Mouse (Mus musculus) lung, adult 2 months (tissue): ENCODE results near the gene Fkbp6. TPM values are rescaled to one million over a fixed set of nuclear protein-coding genes. Genes with fewer than 3 reads are reported as not detected.

Source experiments
- DNase-seq: peaks from one replicate; pipeline ENCODE4 v3.0.0; 2022
- H3K4me1 ChIP-seq: fragments of 200-500 bp; 2 replicates; pipeline ENCODE4 v1.6.1; 2011; ENCODE audit warnings: low read length; ENCODE audit not compliant: control insufficient read depth, insufficient read depth
- H3K4me3 ChIP-seq: fragments of 200-500 bp; replicated peaks from 2 replicates; pipeline ENCODE3; 2011; ENCODE audit warnings: low read depth, mild to moderate bottlenecking, control low read depth, low read length; ENCODE audit errors: extremely low read depth
- CTCF ChIP-seq: fragments of 200-500 bp; IDR thresholded peaks from 2 replicates; pipeline ENCODE4 v1.5.1; 2011; ENCODE audit warnings: mild to moderate bottlenecking, low read length, control low read depth; ENCODE audit not compliant: insufficient read depth
- POLR2A ChIP-seq: fragments of 200-500 bp; IDR thresholded peaks from 2 replicates; pipeline ENCODE4 v1.6.1; 2011; ENCODE audit warnings: low read depth, mild to moderate bottlenecking, control low read depth, low read length, borderline replicate concordance; ENCODE audit errors: extremely low read depth
- WGBS: fragments of 180-500 bp; shearing (Covaris S2); methylation state at CpG from one replicate; pipeline ENCODE4 v1.1.7; 2018; 5-methylcytosine and 5-hydroxymethylcytosine counted together
- polyA plus RNA-seq: library from polyadenylated mRNA; depleted of rRNA; stranded (reverse); fragments of >200 nt; gene quantifications from 2 replicates; pipeline ENCODE4 v1.2.3, GENCODE M21; 2012

Fkbp6 gene
- polyA plus RNA-seq, 1 experiment = not detected

DNA sequence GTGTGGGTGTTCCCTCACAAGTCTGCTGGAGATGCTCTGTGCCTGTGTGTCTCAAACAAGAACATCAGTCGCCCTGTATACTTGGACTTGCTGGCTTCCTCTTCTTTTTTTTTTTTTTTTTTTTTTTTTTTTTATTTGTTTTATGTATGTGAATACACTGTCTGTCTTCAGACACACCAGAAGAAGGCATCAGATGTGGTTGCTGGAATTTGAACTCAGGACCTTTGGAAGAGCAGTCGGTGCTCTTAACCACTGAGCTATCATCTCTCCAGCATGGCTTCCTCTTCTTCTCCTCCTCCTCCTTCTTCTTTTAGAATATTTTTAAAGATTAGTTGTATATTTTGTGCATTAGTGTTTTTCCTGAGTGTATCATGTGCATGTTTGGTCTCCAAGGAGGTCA is 7.7 kb upstream of the Fkbp6 start:
- DNase-seq = no peak
- Histone ChIP-seq H3K4me3 (no peak overlapping the region), H3K4me1 (no peaks in the 10 kb centered on the region)
- WGBS = 80% methylated on average over 2 of the region's 2 CpGs
- no peak for TF ChIP-seq POLR2A
- no peak for TF ChIP-seq CTCF

DNA sequence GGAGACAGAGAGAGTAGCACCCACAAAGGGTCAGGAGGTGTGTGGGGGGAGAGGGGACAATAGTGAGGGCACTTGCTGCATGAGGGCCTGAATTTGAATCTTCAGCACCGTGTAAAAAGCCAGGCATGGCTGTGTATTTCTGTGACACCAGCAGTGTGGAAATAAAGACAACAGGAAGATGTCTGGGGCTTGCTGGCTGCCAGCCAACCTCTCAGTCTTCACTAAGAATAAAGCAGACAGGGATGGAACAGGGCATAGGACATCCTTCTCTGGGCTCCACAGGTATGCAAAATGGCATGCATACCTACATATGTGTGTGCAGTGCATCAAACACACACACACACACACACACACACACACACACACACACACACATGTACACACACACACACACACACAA is 6.2 kb upstream of the Fkbp6 start:
- no peak overlapping the region for H3K4me3 ChIP-seq
- 14% methylated on average over 1 of the region's 1 CpGs for WGBS
- H3K4me1 ChIP-seq = no peaks in the 10 kb centered on the region
- no peak for DNase-seq
- no peak for TF ChIP-seq POLR2A
- TF ChIP-seq CTCF = no peak

DNA sequence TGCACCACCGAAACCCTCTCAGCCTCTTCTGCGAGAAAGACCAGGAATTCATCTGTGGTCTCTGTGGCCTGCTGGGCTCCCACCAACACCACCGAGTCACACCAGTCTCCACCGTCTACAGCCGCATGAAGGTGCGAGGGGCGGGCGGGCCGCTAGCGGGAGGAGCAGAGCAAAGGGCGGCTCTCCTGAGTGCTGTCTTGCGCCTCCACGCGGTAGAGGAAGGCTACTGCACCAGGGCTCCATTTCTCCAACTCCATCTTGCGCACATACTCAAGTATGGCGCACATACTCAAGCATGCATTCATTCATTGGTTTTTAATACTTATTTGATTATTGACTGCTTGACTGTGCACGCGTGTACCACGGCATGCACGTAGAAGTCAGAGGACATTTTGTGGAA is 3.7 kb upstream of the Fkbp6 start:
- no peak for TF ChIP-seq POLR2A
- no peak for TF ChIP-seq CTCF
- Histone ChIP-seq H3K4me3 (no peak overlapping the region), H3K4me1 (no peaks in the 10 kb centered on the region)
- WGBS = 21% methylated on average over 20 of the region's 20 CpGs
- no peak for DNase-seq

DNA sequence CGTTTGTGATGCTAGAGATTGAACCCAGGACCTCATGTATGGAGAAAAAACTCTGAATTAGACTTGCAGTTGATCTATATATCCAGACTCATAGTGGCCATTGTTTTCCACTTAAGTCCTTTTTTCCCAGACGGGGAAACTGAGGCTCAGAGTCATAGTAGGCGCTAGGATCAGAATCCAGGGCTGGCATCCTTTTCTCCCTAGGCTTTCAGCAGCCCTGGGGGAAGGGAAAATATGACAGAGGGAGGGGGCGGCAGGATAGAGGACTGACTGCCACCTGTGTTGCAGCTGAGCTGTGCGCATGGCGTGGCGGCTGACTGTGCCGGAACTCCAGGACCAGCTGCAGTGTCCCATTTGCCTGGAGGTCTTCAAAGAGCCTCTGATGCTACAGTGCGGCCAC is 3.2 kb upstream of the Fkbp6 start, which contains the start of gene Trim50:
Trim50 (plus strand) TSS at position 301 of the 400 bp plus-strand sequence.
- TF ChIP-seq CTCF = no peak
- no peak for TF ChIP-seq POLR2A
- Histone ChIP-seq H3K4me1 (no peaks in the 10 kb centered on the region), H3K4me3 (no peak within 1 kb of the TSS)
- no peak for DNase-seq
- WGBS = 49% methylated on average over 9 of the region's 9 CpGs

DNA sequence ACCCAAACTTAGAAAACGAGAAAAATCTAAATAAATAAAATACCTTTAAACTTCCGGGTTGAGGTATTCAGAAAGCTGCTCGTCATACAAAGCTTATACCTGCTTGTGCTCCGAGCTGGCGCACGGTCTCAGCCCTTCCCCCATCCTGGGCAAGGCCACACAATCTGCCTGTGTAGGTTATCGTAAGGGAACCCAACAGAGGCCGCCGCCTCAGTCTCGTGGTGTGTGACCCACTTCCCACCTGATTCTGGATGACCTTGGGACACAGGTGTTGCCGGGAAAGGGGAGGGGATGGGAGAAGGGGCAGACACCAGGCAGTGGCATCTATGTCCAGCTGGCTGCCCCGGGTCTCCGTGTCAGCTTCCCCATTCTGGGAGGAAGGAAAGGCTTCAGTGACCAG is 1.8 kb upstream of the Fkbp6 start:
- DNase-seq = no peak
- WGBS = 79% methylated on average over 13 of the region's 13 CpGs
- no peaks in the 10 kb centered on the region for H3K4me1 ChIP-seq
- no peak overlapping the region for H3K4me3 ChIP-seq
- TF ChIP-seq CTCF = no peak
- no peak for TF ChIP-seq POLR2A

DNA sequence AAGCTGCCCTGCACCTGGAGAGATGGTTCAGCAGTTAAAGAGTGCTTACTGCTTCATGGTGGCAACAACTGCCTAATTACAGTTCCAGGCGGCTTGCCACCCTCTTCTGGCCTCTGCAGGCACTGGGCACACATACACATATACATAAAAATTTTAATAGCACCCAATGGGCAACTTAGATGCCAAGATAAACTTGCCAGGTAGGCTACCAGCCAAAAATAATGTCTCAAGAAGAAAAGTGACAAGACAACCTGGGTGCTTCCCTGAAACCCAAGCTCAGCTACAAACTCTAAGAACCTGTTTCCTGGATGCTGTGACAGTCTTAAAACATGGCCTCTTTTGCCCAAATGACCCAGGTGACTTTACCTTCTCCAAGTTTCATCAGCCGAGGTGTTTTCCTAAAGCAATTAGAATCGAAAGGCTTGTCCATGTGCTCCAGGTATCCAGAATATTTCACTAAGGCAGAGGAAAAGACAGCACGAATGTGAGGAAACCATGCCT is 2.3 kb downstream of the Fkbp6 start:
- TF ChIP-seq POLR2A = no peak
- no peak for TF ChIP-seq CTCF
- DNase-seq = no peak
- 70% methylated on average over 4 of the region's 4 CpGs for WGBS
- Histone ChIP-seq H3K4me3 (no peak overlapping the region), H3K4me1 (no peaks in the 10 kb centered on the region)

DNA sequence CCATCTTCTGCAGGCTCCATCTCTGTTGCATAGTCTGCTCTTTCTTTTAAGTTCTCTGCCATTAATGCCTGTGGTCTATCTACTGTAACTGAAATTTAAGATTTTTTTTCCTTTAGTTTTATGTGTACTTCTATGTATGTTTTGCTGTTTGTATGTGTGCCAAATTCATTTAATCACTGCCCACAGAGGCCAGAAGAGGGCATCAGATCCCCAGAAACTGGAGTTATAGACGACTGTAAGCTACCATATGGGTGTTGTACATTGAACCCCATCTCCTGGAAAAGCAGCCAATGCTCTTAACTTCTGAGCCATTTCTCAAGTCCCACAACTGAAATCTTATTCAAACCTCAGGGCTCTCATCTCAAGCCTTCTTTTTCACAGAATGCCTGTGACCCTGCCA is 3.4 kb downstream of the Fkbp6 start:
- WGBS = 4% methylated on average over 1 of the region's 1 CpGs
- DNase-seq = no peak
- Histone ChIP-seq H3K4me3 (no peak overlapping the region), H3K4me1 (no peaks in the 10 kb centered on the region)
- TF ChIP-seq POLR2A = no peak
- TF ChIP-seq CTCF = no peak

DNA sequence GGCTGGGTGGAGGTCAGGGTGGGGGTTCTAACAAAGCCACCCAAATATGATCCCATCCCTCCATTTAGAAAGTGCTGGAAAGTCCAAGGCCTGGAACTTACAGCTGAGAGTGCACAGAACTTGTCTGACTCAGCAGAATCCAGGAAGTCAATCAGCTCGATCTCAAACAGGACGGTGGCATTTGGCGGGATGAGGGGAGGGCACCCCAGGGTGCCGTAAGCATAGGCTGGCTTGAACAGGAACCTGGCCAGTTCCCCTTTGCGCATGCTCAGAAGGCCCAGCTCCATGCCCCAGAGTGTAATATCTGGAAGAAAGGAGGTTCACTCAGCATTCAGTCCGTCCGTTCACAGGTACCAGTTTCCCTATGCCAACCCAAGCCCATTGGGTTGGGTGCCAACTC is 3.9 kb downstream of the Fkbp6 start:
- DNase-seq = no peak
- no peaks in the 10 kb centered on the region for H3K4me1 ChIP-seq
- TF ChIP-seq POLR2A (no peak), CTCF (no peak)
- H3K4me3 ChIP-seq = no peak overlapping the region
- WGBS = 70% methylated on average over 7 of the region's 7 CpGs

DNA sequence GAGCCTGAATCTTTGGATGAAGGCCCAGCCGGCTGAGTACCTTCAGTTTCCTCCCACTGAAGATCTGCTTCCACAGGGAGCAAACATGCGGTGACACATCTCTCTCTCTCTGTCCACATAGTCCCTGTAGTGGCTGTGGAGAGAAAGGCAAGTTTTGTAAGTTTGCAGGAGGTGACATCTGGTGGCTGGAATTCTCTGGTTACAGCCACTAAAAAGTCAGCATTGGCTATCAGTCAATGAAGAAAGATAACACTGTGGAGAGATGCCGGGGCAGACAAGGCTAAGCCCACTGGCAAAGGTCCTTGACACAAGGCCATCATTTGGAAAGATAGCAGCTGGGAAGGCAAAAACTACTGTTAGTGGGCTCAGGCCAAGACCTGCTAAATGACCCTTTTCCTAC is 12.3 kb downstream of the Fkbp6 start:
- H3K4me3 ChIP-seq = no peak overlapping the region
- no peak for TF ChIP-seq POLR2A
- DNase-seq = no peak
- 26% methylated on average over 3 of the region's 3 CpGs for WGBS
- H3K4me1 ChIP-seq = no peaks in the 10 kb centered on the region

DNA sequence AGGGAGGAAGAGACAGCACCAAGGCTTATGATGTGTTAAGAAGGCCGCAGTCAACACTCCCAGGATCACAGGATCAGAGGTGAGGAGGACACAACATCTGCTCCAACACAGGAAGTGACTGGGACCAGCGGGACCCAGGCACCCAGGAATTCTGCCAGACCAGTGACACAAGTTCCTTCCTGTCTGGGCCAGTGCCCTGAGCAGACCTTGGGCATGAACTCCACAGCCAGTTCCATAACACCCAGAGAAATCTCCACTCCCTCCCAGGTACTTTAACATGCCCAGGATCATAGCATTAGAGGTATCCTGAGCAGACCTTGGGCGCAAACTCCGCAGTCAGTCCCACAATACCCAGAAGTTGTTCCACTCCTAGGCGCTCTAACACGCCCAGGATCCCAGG is 18.7 kb downstream of the Fkbp6 start:
- 70% methylated on average over 6 of the region's 6 CpGs for WGBS
- no peaks in the 10 kb centered on the region for H3K4me1 ChIP-seq
- no peak overlapping the region for H3K4me3 ChIP-seq
- DNase-seq = no peak
- no peak for TF ChIP-seq CTCF
- TF ChIP-seq POLR2A = no peak

DNA sequence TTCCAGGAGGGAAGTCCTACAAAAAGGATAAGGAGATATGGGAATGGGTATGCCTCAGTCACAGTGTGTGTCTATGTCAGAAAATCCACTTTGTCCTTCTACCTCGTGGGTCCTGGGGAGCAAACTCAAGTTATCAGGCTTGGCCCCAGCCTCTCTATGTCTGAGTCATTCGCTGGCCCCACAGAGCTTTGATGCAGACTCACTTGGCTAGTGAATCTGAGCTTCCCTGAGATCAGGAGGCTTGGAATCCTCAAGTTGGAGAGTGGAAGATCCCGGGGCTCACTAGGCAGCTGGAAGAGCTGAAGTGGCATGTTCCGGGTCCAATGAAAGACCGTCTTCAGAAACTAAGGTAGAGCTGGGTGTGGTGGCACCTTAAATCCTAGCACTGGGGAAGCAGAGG is 19.6 kb downstream of the Fkbp6 start:
- no peak for TF ChIP-seq CTCF
- TF ChIP-seq POLR2A = no peak
- WGBS = 83% methylated on average over 5 of the region's 5 CpGs
- Histone ChIP-seq H3K4me1 (no peaks in the 10 kb centered on the region), H3K4me3 (no peak overlapping the region)
- DNase-seq = no peak
